Mouse (Mus musculus): ENCODE measurements around the gene Gcgr.
"Not testable (repeated sequence)": the region's sequence is repeated elsewhere in the genome, so short reads cannot be mapped to it uniquely, and the experiment has no call there.

The Gcgr gene

DNA sequence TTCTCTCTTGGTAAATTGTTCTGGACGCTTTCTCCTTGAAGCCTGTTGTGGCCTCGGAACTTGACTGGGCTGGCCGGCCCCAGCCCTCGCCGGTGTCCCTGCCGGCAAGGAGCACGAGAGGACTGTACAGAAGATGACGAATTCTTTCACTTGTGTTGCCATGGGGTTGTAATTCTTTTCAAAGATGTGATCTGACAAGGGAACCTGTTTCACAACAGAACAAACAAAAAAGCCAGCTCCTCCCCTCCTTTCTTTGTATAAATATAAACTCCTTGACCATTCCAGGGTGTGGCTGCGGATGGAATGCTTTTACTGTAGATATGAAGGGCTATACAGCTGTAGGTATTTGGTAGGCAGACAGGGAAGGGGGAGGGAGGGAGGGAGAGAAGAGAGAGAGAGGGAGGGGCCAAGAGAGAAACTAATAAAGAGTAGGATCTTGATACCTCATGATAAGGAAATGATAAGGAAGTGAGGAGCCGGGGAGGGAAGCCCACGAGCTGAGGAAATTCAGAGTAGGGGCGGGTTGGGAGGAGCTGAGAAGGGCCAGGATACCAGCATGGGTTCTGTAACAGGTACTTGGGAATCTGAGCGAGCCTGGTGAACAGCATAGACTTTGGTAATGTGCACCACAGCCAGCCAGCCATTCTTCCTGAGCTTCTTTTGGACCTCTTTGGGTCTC, 22.7 kb upstream of the Gcgr start:
- no peak for DNase-seq

DNA sequence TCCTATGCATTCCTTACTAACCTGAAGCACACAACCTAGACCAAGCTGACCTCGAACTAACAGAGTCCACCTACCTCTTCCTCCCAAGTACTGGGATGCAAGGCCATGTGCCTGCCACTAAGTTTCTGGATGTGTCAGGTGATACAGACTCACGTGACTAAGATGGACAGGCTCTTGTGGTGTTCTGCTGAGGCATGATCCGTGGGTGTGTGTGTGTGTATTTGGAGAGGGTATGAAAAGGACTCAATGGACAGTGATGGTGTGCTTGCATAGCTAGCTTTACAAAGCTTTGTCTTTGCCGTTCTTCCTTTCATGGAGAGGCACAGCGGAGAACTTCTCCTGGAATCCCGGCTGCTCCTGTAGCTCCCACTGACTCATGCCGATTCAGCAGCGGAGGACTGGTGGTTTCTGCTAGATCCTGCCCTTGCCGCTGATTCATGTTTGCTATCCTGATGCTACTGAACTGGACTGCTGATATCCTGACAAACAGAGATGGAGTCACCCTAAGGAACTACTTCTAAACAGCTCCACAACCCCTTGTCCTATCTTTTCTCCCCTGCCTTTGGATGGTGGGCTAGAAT, 22.1 kb upstream of the Gcgr start:
- no peak for DNase-seq

DNA sequence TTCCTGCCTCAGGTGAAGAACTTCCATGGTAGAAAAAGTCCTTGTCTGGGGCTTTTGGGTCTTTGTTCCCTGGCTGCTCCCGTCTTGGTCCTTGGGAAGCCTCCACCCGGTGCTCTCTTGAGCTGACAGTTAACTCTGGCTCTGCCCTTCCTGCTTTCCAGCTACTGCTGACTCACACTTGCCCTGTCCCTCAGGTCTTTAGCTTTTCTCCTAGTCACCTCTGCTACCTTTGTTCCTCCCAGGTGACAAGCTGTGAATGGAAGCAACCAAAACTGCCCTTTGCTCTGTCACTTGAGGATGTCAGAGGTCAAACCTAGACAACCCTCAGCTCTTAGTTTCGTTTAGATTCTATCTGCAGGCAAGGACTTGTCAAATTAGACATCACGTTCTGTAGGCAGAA, 20.6 kb upstream of the Gcgr start:
- no peak for DNase-seq

DNA sequence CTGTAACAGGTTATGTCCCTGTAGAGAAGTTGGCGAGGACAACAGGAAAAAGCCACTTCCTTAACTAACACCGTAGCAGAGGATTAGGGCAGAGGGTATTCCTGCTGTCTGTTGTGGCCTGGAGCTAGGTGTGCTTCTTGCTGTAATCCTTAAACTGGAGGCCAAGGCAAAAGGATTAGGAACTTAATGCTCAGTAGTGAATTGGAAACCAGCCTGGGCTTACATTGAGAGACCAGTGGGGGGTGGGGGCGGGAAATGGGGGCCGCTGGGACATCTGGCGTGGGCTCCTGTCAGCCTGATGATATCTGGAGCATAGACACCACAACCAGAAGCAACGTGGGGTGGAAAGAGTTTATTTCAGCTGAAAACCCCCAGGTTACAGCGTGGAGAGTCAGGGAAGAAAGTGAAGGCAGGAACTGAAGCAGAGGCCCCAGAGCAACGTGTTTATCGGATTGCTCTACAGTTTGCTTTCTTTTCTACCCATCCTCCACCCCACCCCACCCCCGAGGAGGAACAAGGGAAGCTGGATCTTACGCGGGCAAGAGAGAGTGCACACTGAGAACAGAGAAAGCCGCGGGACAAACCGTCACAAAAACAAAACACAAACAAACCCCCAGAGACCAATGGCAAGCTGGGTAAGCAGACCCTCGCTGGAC, 20.0 kb upstream of the Gcgr start:
- DNase-seq = no peak

DNA sequence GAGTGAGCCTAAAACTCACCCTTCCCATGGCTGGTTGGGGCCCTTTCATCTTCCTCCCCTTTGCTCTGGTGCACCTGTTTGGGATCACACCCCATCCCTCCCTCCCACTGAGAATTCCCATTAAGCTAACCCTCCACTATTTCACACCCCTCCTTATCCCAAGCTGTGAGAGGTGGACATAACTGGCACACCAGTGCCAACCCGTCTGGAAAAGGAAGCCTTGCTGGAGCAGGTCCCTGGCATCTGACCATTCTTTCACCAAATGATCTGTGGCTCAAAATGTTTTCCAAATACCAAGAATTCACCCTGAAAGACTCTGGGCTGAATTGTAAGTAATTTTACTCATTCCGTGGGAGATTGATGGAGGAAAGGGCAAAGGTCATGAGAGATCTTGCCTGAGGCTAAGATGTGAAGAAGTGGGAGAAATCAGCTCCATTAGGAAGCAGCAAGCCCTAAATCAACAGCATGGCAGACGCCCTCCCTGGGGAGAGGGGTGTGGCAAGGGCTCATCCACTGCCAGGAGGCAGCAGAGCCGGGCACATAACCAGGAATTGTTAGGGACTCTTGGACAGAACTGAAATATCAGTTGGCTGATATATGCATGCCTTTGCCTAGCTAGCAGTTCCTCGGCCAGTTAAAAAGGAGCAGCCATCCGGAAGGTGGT, 17.6 kb upstream of the Gcgr start:
- no peak for DNase-seq

DNA sequence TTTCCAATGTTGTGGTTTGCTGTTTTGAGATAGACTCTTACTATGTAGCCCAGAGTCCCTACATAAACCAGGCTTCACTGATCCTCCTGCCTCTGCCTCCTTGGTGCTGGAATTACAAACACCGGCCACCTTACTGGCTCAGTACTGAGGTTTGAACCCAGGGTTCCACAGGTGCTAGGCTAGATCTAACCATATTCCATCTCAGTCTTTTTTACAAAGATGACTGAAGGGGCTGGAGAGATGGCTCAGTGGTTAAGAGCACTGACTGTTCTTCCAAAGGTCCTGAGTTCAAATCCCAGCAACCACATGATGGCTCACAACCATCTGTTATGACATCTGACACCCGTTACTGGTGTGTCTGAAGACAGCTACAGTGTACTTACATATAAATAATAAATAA, 16.2 kb upstream of the Gcgr start:
- DNase-seq = not testable (repeated sequence)

DNA sequence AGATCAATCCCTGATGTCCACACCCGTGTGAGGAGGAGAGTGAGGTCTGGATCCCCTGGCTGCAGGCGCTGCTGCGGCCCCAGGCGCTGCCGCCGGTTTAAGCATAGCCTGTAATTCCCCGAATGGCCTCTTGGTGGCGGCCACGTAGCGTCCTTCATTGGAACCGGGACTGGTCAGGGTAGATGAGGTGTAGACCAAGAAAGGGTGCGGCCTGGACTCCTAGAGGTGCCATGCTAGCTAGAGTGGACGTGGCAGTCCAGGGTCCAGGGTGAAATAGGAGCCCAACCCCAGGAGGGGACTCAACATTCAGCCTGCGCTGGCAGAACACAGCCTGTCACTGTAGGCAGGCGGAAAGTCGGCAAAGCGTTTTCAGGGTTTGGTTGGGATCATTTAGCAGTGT, 14.9 kb upstream of the Gcgr start:
- peak; percentile 93 for DNase-seq

DNA sequence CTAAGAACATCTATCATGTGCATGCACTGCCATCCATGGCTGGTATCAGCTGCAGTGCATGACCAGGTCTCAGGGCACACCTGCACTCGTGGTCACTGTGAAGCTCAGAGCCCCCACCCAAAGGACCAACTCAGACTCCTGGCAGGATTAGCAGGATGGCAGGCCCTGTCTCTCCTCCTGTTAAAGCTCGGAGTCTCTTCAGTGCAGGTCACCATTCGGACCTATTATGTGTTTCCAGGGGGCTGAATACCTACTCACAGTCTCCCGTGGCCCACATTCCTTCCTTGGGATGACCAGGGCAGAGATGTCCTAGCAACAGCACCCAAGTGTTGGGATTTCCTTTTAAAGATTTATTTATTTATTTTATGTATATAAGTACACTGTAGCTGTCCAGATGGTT, 13.4 kb upstream of the Gcgr start:
- DNase-seq = no peak

DNA sequence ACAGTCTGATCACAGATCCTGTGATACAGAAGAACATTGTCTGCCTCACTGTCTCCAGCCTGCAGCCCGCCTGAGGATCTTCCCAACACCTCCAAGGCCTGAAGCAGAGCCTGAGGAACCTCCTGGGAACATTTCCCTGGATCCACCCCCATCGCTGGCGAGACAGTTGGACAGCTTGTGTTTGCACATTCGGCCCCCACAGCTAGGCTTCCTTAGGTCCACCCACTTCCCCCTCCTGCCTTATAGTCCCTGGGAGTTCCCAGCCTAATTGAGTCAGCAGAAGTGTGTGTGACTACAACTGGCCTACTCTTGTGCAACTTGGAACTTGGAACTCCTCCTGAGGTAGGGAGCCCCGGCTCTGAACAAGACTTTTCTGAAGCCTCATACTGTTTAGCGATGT, 12.5 kb upstream of the Gcgr start:
- peak; percentile 40 for DNase-seq

DNA sequence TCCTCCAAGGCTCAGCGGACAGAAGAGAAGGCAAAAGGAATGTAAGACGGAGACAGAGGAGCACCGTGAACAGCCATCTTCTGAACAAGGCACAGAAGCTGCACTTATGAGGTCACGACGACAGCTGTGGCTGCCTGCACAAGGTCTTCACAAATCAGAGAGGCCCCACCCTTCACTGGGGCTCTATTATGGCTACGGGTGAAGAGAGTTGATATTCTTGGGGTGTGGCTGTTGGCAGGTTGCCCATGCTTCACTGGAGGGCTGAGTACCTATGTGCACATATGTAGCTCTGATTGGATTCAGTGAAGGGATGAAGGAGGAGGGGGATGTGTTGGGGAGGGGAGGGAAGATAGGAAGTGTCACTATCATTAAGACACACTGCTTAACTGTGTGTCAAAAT, 11.9 kb upstream of the Gcgr start:
- no peak for DNase-seq

DNA sequence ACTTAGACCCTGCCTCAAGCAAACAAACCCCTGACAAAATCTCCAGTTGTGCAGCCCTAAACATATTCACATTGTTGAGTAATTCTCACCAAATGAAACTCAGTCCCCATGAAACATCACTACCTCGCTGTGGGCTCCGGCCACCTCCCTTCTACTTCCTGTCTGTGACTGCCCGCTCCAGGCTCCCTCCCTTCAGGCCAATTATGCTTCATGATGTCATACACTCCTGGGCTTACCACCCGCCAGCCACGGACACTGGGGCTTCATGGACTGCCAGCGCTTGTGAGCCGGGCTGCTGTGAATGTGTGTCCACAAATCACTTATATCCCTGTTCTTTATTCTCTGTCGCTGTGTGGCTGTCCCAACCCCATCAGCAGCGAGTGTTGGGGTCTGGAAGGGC, 10.8 kb upstream of the Gcgr start:
- peak; percentile 72 for DNase-seq

DNA sequence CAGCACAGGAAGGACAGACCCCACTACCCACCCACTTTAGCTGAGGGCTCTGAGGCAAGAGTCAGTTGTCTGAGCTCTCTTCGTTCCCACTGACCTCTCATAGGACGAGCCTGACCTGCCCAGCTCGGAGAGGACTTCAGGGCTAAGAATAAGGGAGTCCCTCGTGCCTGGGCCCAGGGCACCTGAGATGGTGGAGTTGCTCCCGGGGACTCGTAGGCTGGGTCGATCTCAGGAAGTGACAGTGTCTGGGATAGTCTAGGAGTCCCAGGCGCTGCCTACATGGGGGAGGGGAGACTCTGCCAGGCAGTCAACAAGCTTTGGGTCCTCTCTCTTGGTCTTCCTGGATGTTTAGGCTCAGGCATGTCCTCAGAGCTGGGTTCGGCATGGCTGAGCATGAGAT, 10.0 kb upstream of the Gcgr start:
- DNase-seq = no peak

DNA sequence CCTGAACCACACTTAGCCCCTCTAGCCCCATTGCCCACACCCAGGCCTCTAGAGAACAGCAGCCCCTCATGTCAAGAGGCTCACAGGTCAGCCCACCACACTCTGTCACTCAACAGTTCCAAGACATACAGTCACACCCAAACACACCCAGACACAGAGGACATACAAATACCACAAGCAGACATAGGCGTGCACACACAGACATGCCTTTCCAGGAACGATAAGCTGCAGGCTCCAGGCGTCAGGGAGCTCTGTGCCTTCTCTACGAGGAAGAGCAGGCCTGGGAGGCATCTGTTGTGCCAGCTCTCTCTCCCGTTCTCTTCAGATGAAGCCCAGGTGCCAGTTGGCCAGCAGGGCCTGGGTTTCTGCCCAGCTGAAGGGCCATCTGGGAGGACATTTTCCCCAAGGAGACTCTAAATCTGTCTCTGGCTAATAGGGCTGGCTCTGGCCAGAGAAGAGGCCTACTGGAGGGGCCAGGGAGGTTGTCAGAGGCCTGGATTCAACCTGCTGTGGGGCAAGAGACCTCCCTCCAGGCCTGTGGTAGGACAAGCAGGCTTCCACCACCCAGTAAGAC, 9.4 kb upstream of the Gcgr start:
- DNase-seq = no peak

DNA sequence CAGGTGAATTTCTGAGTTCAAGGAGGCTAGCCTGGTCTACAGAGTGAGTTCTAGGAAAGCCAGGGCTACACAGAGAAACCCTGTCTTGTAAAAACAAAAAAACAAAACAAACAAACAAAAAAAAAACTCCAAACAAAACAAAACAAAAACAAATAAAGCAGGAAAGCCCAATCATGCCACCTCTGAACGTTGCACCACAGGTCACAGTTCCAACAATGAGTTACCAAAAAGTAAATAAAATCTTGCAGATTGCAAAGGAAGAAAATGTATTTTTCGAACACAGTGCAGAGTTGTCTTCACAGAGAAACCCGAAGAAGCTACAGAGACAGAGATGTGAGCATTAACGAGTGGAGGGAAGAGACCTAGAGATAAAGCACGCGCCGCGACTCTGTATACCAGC, 7.9 kb upstream of the Gcgr start:
- no peak for DNase-seq

DNA sequence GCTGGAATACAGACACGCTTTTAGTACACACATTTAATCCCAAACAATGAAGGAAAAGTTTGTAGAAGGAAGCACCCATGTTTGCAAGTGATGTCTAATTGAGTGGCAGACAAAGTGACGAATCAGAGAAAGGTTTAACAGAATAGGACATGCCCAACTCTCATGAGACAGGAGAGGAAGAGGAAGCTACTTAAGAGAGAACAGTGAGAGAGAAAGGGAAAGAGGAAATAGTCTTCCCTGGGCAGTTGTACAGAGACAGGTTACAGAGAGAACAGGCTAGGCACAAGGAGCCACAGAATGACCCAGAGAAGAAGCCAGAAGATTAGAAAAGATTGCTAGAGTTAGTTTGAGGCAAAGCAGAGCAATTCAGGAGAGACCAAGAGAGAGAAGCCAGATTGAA, 4.5 kb upstream of the Gcgr start:
- no peak for DNase-seq

DNA sequence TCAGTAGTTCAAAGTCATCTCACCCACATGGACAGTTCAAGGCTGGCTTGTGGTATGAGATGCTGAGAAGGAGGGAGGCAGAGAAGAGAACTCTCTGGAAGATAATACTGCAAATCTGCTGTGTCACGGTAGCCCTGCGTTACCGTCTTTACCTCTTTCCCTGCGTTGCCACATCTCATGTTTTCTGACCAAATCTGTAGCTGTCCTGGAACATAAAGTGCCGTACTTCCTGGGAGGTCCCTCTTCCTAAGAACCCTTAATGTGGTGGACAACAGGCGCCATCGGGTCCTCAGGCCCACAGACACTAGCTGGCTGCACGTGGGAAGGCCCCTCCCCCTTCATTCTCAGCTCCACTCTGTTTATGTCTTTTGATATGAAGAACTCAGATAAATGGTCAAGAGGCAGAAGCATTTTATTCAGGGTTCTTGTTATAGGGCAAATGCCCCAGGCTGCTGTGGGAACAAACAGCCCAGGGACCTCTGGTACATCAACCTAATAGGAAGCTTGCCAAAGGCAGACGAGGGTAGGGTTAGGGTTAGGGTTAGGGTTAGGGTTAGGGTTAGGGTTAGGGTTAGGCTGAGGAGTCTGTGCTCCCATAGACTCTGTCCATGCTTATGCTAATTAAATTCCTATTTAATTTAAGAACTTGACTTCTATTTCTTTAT, 2.7 kb upstream of the Gcgr start:
- DNase-seq = no peak

DNA sequence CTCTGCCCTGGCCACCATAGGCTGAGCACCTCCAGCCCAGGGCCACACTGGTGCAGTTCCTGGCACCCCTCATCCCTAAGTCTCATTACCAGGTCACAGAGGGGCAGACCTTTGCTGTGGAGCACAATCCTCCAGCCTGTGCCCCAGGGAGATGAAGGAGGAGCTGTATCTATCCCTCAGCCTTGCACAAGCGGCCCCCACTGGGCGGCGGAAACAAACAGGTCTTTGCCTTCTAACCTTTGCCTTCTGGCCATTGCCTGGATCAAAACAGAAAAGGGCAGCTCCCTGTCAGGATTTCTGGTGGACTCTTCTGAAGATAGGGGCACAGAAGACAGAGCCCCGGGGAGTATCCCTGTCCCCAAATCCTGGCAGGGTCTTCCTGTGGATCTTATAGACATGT, 1.6 kb upstream of the Gcgr start:
- DNase-seq = no peak

DNA sequence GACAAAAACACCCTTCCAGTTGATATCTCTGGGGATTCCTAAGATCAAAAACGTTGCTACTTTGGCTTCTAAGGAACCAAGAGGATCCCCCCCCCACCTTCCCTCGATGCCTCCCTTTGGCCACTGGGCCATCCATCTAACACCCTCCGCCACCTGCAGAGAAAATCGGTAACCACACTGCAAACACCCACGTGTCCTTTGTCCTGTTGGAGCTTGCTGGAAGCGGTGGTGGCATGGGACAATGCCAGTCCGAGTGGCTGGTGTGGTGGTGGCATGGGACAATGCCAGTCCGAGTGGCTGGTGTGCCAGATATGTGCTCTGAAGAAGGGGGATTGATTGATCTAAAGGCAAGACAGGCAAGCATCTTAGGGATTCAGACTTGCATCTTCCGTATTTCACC, 1.1 kb downstream of the Gcgr start:
- no peak for DNase-seq

DNA sequence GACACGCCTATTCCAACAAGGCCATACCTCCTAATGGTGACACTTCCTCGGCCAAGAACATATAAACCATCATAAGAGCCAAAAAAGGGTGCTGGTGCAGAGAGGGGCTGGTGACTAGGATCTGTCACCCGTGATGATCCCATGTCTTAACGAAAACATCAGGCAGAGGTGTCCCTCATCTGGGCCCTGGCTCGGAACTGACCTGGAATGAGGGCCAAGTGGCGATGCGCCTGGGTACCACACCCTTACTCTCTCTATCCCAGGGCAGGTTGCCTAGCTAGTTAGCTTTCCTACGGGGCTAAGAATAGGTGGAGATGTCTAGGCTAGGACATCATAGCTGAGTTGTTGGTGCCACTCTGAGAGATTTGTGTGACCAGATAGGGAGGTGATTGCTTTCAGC, 3.6 kb downstream of the Gcgr start:
- DNase-seq = no peak

DNA sequence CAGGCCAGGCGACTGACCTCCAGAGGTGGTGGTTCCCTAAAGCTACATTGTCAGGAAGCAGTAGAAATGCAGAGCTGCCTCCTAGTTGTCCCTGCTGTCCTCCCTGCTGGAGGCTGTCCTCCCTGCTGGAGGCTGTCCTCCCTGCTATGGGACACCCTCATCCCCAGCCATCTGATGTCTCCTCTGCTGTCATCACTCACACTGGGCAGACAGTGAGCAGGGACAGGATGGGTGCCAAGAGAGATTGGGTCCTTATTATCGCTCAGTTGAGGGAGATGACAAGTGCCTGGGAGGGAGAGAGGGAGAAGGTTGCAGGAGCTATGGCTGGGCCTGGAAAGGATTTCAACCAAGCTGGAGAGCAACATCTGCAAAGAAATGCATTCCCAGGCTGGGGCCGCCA, 4.6 kb downstream of the Gcgr start:
- no peak for DNase-seq

DNA sequence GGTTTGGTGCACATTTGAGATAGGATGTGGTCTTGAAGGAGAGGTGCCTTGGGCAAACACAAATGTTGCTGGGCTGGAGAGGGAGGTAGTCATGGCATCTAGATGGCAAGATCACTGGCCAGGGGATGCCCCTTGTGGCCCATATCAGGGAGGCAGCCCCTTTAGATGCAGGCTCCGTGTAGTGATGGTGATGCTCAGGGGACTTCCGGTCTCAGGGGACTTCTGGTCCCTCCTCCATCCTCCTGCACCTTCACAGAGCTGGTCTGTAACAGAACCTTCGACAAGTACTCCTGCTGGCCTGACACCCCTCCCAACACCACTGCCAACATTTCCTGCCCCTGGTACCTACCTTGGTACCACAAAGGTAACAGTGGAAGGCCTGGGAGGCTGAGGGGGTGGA, 5.3 kb downstream of the Gcgr start:
- no peak for DNase-seq

DNA sequence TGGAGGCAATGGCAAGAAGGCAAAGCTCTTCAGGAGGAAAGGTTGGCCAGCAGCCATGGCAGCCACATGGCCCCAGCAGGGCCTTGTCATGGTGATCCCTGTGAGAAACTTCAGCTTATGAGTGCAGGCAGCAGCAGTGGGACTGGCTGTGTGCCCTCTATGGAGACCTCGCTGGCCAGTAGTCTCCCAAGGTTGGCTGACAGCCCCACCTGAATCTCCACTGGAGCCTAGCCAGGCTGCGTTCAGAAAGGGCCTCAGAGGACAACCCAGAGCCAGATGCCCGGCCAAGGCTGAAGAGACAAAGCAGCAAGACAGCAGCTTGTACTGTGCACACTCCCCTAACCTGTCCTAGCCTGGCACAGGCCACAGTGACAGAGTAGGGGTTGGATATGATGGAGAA, 8.0 kb downstream of the Gcgr start:
- peak; percentile 75 for DNase-seq

DNA sequence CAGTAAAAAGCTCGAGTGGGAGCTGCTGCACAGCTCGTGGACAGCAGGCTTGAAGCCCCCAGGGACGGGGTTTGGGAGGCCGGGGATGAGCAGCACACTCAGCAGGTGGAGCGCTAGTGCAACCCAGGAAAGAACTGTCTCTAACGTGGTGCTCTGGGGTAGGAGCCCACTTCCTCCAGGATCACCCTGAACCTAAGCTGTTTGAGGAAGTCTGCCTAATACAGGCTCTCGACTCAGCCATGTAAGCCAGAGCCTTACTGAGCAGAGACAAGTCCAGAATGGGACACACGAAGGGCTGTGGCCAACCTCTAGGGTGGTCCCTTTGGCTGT, 8.4 kb downstream of the Gcgr start:
- DNase-seq = no peak
